Mouse (Mus musculus): Measurements from ENCODE around the gene Cklf. TPM values are rescaled to one million over a fixed set of nuclear protein-coding genes. Genes with fewer than 3 reads are reported as not detected.
A peak's percentile ranks its signal among the peaks of the same experiment; 100 is the strongest.

Cklf gene
- polyA plus RNA-seq, 1 experiment from 2014 or later = 35.5 TPM

DNA sequence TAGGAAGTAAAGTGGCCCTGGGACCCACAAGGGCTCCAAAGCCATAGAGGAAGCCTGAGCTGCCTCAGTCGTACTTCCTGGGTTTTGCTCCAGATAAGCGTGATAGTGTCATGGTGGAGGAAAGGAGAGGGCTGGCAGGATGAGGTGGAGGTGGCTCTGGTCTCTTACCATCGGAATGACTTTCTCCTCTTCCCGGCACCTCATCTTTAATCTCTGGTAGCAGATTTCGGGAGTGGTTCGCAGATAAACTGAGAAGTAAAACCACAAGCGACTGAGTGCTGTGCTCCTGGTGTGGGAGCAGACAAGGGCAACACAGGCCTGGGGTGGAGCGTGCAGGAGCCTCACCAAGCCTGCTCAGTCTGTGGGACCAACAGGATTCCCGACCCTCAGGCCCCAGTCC, 20.3 kb upstream of the Cklf start:
- Histone ChIP-seq H3K4me3 (ENCODE audit: low read depth, low read length) (no peak overlapping the region), H3K27me3 (replicated peaks; ENCODE audit: control insufficient read depth, insufficient read depth, low read length) (no peaks in the 10 kb centered on the region), H3K9ac (ENCODE audit: low read depth, low read length) (no peak overlapping the region), H3K36me3 (ENCODE audit: control insufficient read depth, insufficient read depth, low read length) (peaks cover 77% of the 10 kb centered on the region), H3K9me3 (ENCODE audit: control insufficient read depth, low read length) (no peaks in the 10 kb centered on the region), H3K4me2 (ENCODE audit: low read depth, low read length) (no peak overlapping the region), H3K27ac (replicated peaks; ENCODE audit: low read depth, low read length) (no peak overlapping the region), H3K4me1 (ENCODE audit: control insufficient read depth, insufficient read depth, low read length) (no peaks in the 10 kb centered on the region)
- no peak for ATAC-seq (ENCODE audit: low read depth)
- DNase-seq (ENCODE audit: low spot score) = no peak
- WGBS = 91% methylated on average over 9 of the region's 9 CpGs

DNA sequence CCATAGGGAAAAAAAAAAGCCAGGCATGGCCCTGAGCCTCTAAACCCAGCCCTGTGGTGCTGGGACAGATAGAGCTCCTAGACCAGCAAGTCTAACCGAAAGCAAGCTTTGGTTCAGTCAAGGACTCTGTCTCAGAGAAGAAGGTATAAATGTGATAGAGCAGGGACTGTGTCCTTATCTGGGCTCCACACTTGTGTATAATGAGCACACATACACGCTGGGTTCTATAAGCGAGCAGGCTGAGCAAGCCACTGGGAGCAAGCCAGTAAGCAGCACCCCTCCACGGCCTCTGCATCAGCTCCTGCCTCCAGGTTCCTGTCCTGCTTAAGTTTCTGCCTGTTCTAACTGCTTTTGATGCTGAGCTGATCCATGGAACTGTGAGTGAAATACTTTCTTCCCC, 18.6 kb upstream of the Cklf start:
- Histone ChIP-seq H3K4me2 (ENCODE audit: low read depth, low read length) (no peak overlapping the region), H3K27me3 (replicated peaks; ENCODE audit: control insufficient read depth, insufficient read depth, low read length) (no peaks in the 10 kb centered on the region), H3K9me3 (ENCODE audit: control insufficient read depth, low read length) (no peaks in the 10 kb centered on the region), H3K4me3 (ENCODE audit: low read depth, low read length) (no peak overlapping the region), H3K36me3 (ENCODE audit: control insufficient read depth, insufficient read depth, low read length) (peaks cover 77% of the 10 kb centered on the region), H3K27ac (replicated peaks; ENCODE audit: low read depth, low read length) (no peak overlapping the region), H3K4me1 (ENCODE audit: control insufficient read depth, insufficient read depth, low read length) (no peaks in the 10 kb centered on the region), H3K9ac (ENCODE audit: low read depth, low read length) (no peak overlapping the region)
- no peak for DNase-seq (ENCODE audit: low spot score)
- WGBS = 98% methylated on average over 4 of the region's 4 CpGs
- no peak for ATAC-seq (ENCODE audit: low read depth)

DNA sequence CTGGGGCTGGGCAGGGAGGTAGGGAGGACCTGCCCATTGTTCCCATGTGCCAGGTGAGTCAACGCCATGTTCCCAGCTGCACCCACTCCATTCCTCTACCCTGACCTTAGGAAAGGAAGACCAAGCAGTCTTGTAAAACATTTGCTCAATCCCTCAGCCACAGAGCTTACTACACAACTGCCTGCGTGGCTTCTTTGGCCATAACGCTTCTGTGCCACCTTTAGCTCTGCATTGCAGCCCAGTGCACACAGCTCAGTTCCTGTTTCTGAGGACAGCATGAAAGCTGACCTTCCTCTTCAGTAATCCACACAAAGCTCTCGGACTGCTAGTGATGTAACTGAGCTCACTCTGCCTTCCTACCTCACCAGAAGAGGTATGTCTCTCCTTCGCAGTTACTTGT, 17.7 kb upstream of the Cklf start:
- WGBS = 91% methylated on average over 5 of the region's 5 CpGs
- no peak for DNase-seq (ENCODE audit: low spot score)

DNA sequence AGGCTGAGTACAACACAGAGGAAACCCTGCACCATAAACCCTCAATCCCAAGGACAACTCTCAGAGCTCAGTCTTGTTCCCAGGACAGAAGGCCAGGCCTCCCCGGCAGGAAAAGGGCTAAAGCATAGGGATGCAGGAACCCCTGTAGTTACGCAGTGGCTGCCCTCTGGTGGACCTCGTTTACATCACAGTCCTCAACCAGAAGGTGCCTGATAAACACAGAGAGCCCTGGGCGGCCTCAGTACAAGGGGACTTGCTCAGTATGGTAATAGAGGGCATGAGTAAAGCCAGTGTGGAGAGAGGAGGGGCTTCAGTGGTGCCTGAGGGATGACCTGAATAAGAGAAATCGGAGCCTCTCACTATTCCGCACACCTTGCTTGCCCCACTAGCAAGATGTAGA, 16.1 kb upstream of the Cklf start:
- Histone ChIP-seq H3K36me3 (ENCODE audit: control insufficient read depth, insufficient read depth, low read length) (peaks cover 80% of the 10 kb centered on the region), H3K27ac (replicated peaks; ENCODE audit: low read depth, low read length) (no peak overlapping the region), H3K27me3 (replicated peaks; ENCODE audit: control insufficient read depth, insufficient read depth, low read length) (no peaks in the 10 kb centered on the region), H3K4me1 (ENCODE audit: control insufficient read depth, insufficient read depth, low read length) (no peaks in the 10 kb centered on the region), H3K4me3 (ENCODE audit: low read depth, low read length) (no peak overlapping the region), H3K9ac (ENCODE audit: low read depth, low read length) (no peak overlapping the region), H3K9me3 (ENCODE audit: control insufficient read depth, low read length) (no peaks in the 10 kb centered on the region), H3K4me2 (ENCODE audit: low read depth, low read length) (no peak overlapping the region)
- WGBS = 44% methylated on average over 6 of the region's 6 CpGs
- DNase-seq (ENCODE audit: low spot score) (peak; percentile 19), ATAC-seq (ENCODE audit: low read depth) (0 out of 2 replicates have a peak, but pooled peaks have one; percentile 30)

More for the DNA sequence above, 17.7 kb upstream of the Cklf start:
- H3K9me3 ChIP-seq (ENCODE audit: control insufficient read depth, low read length) = no peaks in the 10 kb centered on the region
- peaks cover 77% of the 10 kb centered on the region for H3K36me3 ChIP-seq (ENCODE audit: control insufficient read depth, insufficient read depth, low read length)
- H3K4me2 ChIP-seq (ENCODE audit: low read depth, low read length) = no peak overlapping the region
- H3K27ac ChIP-seq (replicated peaks; ENCODE audit: low read depth, low read length) = no peak overlapping the region
- H3K27me3 ChIP-seq (replicated peaks; ENCODE audit: control insufficient read depth, insufficient read depth, low read length) = no peaks in the 10 kb centered on the region
- no peak for ATAC-seq (ENCODE audit: low read depth)
- H3K4me1 ChIP-seq (ENCODE audit: control insufficient read depth, insufficient read depth, low read length) = no peaks in the 10 kb centered on the region
- no peak overlapping the region for H3K9ac ChIP-seq (ENCODE audit: low read depth, low read length)
- no peak overlapping the region for H3K4me3 ChIP-seq (ENCODE audit: low read depth, low read length)

DNA sequence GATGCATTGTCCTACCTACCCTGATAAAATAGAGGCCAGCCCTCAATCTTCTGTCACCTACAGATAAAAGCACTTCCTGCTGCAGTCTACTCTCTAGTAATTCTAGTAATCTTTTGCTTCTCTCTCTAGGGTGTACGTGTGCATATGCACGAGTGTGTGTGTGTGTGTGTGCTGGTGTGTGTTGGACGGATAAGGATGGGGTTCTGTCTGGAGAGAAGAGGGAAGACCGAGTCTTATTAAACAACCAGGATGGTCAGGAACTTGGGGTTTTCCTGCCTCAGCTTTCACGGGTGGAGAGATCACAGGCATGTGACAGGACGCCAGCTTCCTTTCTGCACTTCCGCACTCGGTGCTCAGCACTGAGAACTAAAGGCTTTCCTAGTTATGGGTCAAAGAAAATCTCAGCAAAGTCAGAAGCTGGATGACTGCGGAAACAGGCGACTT, 11.2 kb upstream of the Cklf start:
- no peak for ATAC-seq (ENCODE audit: low read depth)
- 85% methylated on average over 10 of the region's 10 CpGs for WGBS
- H3K27me3 ChIP-seq (replicated peaks; ENCODE audit: control insufficient read depth, insufficient read depth, low read length) = no peaks in the 10 kb centered on the region

DNA sequence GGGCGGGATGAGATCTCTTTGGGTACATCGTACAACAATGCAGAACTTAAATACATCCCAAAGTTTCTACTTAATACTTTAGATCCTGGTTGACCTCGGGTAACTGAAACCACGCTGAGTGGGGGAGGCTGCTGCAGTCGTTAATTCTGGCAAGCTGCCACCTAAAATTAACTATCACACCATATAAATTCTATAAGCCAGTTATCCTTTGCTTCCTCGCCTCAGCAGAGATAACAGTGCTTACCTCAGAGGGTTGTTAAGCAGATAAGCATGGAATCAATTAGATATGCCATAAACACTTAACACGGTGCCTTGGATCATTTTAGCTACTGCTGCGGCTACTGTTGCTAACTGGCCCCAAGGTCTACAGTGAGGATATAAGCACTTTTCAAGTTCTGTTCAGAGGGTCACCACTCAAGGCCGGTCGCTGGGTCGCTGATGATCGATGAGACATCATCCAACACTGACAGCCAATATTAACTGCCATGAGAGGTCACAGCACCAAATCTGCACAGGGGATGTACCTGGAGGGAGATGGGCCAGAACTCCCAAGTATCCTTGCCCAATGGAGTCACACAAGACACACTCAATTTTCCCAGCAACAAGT, 8.5 kb upstream of the Cklf start:
- no peaks in the 10 kb centered on the region for H3K9me3 ChIP-seq (ENCODE audit: control insufficient read depth, low read length)
- no peak overlapping the region for H3K9ac ChIP-seq (ENCODE audit: low read depth, low read length)
- ATAC-seq (ENCODE audit: low read depth) (no peak), DNase-seq (ENCODE audit: low spot score) (no peak)
- H3K36me3 ChIP-seq (ENCODE audit: control insufficient read depth, insufficient read depth, low read length) = peaks cover 60% of the 10 kb centered on the region
- no peaks in the 10 kb centered on the region for H3K27me3 ChIP-seq (replicated peaks; ENCODE audit: control insufficient read depth, insufficient read depth, low read length)
- no peak overlapping the region for H3K4me3 ChIP-seq (ENCODE audit: low read depth, low read length)
- no peak overlapping the region for H3K4me2 ChIP-seq (ENCODE audit: low read depth, low read length)
- no peak overlapping the region for H3K27ac ChIP-seq (replicated peaks; ENCODE audit: low read depth, low read length)
- WGBS = 74% methylated on average over 12 of the region's 12 CpGs
- H3K4me1 ChIP-seq (ENCODE audit: control insufficient read depth, insufficient read depth, low read length) = no peaks in the 10 kb centered on the region

More for the DNA sequence above, 11.2 kb upstream of the Cklf start:
- Histone ChIP-seq H3K36me3 (ENCODE audit: control insufficient read depth, insufficient read depth, low read length) (peaks cover 73% of the 10 kb centered on the region), H3K4me1 (ENCODE audit: control insufficient read depth, insufficient read depth, low read length) (no peaks in the 10 kb centered on the region), H3K9me3 (ENCODE audit: control insufficient read depth, low read length) (no peaks in the 10 kb centered on the region), H3K27ac (replicated peaks; ENCODE audit: low read depth, low read length) (no peak overlapping the region), H3K4me2 (ENCODE audit: low read depth, low read length) (no peak overlapping the region), H3K4me3 (ENCODE audit: low read depth, low read length) (no peak overlapping the region), H3K9ac (ENCODE audit: low read depth, low read length) (no peak overlapping the region)
- DNase-seq (ENCODE audit: low spot score) = no peak

DNA sequence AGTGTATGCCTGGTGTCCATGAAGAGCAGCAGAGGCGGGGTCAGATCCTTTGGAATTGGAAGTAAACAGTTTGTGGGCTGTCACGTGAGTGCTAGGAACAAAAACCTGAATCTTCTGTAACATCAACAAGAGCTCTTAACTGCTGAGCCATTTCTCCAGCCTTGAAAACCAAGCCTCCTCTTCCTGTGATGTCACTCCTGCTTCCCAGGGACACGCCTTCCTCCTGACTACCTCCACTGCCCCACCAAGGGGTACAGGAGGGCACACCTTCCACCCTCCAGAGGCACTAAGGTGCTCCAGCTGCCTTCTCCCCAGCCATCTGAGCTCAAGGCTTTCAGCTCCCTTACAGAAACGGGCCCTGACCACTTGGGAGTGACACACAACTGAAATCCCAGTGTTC, 4.0 kb upstream of the Cklf start:
- 81% methylated on average over 4 of the region's 4 CpGs for whole genome bisulfite sequencing
- no peak overlapping the region for H3K4me3 ChIP-seq (ENCODE audit: low read depth, low read length)
- DNase-seq (ENCODE audit: low spot score) (no peak), ATAC-seq (ENCODE audit: low read depth) (no peak)
- no peak overlapping the region for H3K27ac ChIP-seq (replicated peaks; ENCODE audit: low read depth, low read length)
- peaks cover 26% of the 10 kb centered on the region; the same call in 1 of the 2 replicates for H3K36me3 ChIP-seq (ENCODE audit: control insufficient read depth, insufficient read depth, low read length)
- H3K27me3 ChIP-seq (replicated peaks; ENCODE audit: control insufficient read depth, insufficient read depth, low read length) = peaks cover 3% of the 10 kb centered on the region; the same call in 1 of the 2 replicates
- peaks cover 8% of the 10 kb centered on the region for H3K4me1 ChIP-seq (ENCODE audit: control insufficient read depth, insufficient read depth, low read length)
- no peaks in the 10 kb centered on the region for H3K9me3 ChIP-seq (ENCODE audit: control insufficient read depth, low read length)
- H3K4me2 ChIP-seq (ENCODE audit: low read depth, low read length) = no peak overlapping the region
- no peak overlapping the region for H3K9ac ChIP-seq (ENCODE audit: low read depth, low read length)

DNA sequence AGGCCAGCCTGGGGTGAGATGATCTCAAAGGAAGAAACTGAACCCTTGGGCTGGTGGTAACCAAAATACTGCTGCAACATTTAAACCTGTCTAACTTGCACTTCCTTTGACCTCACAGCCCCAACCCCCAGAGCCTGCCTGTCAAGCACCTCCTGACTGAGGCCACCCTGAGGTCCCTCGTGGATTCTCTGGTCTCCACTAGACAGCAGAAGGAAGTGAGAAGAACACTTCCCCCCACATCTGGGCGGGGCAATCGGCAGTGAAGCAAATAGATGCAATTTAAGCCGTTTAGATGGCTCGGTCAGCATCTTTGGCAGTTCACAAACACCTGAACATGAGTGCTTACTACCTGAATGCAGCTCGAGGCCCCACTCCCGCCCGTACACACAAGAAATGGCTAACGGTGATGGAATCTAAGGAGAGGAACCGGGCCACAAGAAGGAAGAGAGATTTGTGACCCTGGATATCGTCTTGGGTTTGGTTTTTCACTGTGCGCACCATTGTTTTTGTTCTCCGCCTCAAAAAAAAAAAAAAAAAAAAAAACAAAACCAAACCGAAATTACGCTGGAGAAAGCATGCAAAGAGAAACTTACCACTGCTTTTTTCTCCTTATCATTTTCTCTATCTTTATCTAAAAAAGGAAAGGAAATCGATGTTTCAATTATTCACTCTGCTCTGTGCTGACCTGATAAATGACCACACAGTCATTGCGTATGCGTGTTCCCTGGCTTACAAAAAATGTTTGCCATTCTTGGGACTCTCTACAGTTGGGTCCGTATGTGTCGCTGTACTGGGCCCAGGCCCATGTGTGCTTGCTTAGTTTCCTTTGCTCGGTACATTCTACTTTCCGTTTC, 3.4 kb upstream of the Cklf start:
- Histone ChIP-seq H3K4me2 (ENCODE audit: low read depth, low read length) (peak overlapping the region; percentile 89), H3K27ac (replicated peaks; ENCODE audit: low read depth, low read length) (no peak overlapping the region), H3K4me3 (ENCODE audit: low read depth, low read length) (peak overlapping the region; percentile 88), H3K4me1 (ENCODE audit: control insufficient read depth, insufficient read depth, low read length) (peaks cover 13% of the 10 kb centered on the region), H3K36me3 (ENCODE audit: control insufficient read depth, insufficient read depth, low read length) (peaks cover 19% of the 10 kb centered on the region; the same call in 1 of the 2 replicates), H3K9ac (ENCODE audit: low read depth, low read length) (peak overlapping the region; percentile 83), H3K9me3 (ENCODE audit: control insufficient read depth, low read length) (no peaks in the 10 kb centered on the region), H3K27me3 (replicated peaks; ENCODE audit: control insufficient read depth, insufficient read depth, low read length) (peaks cover 3% of the 10 kb centered on the region; the same call in 1 of the 2 replicates)
- DNase-seq (ENCODE audit: low spot score) (peak; percentile 16), ATAC-seq (ENCODE audit: low read depth) (no peak)
- 65% methylated on average over 22 of the region's 22 CpGs for whole genome bisulfite sequencing
